Mouse (Mus musculus): ENCODE results near the gene Synj1. TPM values are rescaled to one million over a fixed set of nuclear protein-coding genes. Genes with fewer than 3 reads are reported as not detected.

Synj1 gene
- polyA plus RNA-seq, 1 experiment from 2014 or later = 20.5 TPM

DNA sequence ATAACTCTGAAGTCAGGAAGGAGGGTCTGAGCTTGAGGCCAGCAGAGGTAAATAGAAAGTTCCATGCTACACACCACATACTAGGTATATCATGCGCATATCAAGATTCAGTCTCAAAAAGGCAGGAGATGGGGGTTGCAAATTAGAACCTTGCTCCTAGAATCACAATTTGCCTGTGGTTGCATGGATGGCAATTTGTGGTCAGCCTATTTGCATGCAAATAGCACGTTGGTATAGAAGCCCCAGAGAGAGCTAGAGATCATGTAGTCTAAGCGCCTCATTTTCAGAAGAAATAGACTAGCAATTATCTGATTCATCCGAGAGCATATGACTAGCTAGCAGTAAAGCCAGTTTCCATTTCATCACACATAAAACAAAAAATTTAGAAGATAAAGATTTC lies 11.3 kb downstream of the Synj1 start:
- Histone ChIP-seq H3K4me1 (replicated peaks; ENCODE audit: control insufficient read depth, insufficient read depth, low read length) (peaks cover 15% of the 10 kb centered on the region), H3K9ac (ENCODE audit: low read depth, low read length) (no peak overlapping the region), H3K27ac (ENCODE audit: low read depth, low read length) (no peak overlapping the region), H3K36me3 (ENCODE audit: control insufficient read depth, insufficient read depth, low read length) (peaks cover 5% of the 10 kb centered on the region; the same call in 1 of the 2 replicates), H3K4me2 (no peak overlapping the region), H3K9me3 (ENCODE audit: control insufficient read depth, low read length) (no peaks in the 10 kb centered on the region), H3K27me3 (replicated peaks; ENCODE audit: control insufficient read depth, insufficient read depth, low read length) (no peaks in the 10 kb centered on the region), H3K4me3 (ENCODE audit: low read depth, low read length) (no peak overlapping the region)
- DNase-seq (ENCODE audit: low spot score) (no peak), ATAC-seq (replicated peaks; ENCODE audit: low FRiP score) (no peak)
- WGBS = 82% methylated on average over 4 of the region's 4 CpGs

DNA sequence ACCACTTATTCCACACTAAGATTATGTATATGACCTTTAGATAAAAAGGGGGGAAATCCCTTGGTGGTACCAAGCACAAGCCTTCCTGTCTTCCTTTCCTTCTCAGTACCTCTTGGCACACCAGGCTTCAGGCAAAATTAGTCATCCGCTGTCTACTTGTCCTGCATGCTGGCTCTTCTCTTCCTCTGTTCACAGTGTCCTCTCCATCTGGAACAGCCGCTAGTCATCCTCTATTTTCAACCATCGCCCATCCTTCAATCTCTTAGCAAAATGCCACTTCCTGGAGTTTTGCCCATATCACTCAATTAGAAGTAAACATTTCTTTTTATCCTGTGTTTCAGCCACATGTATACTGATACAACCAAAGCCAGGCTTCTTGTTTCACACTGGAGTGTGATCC lies 13.3 kb downstream of the Synj1 start:
- no peak overlapping the region for H3K27ac ChIP-seq (ENCODE audit: low read depth, low read length)
- H3K4me1 ChIP-seq (replicated peaks; ENCODE audit: control insufficient read depth, insufficient read depth, low read length) = peaks cover 21% of the 10 kb centered on the region
- ATAC-seq (replicated peaks; ENCODE audit: low FRiP score) (no peak), DNase-seq (ENCODE audit: low spot score) (no peak)
- no peaks in the 10 kb centered on the region for H3K27me3 ChIP-seq (replicated peaks; ENCODE audit: control insufficient read depth, insufficient read depth, low read length)
- no peaks in the 10 kb centered on the region for H3K9me3 ChIP-seq (ENCODE audit: control insufficient read depth, low read length)
- no peak overlapping the region for H3K4me2 ChIP-seq
- no peak overlapping the region for H3K9ac ChIP-seq (ENCODE audit: low read depth, low read length)
- WGBS = 93% methylated on average over 3 of the region's 3 CpGs
- H3K4me3 ChIP-seq (ENCODE audit: low read depth, low read length) = no peak overlapping the region
- peaks cover 3% of the 10 kb centered on the region; the same call in 1 of the 2 replicates for H3K36me3 ChIP-seq (ENCODE audit: control insufficient read depth, insufficient read depth, low read length)

GRCm38 (mm10) chr16:90996327-90997243 lies 14.5 kb downstream of the Synj1 start:
- peaks cover 2% of the 10 kb centered on the region; the same call in 1 of the 2 replicates for H3K36me3 ChIP-seq (ENCODE audit: control insufficient read depth, insufficient read depth, low read length)
- DNase-seq (ENCODE audit: low spot score) (no peak), ATAC-seq (replicated peaks; ENCODE audit: low FRiP score) (no peak)
- H3K4me1 ChIP-seq (replicated peaks; ENCODE audit: control insufficient read depth, insufficient read depth, low read length) = peaks cover 21% of the 10 kb centered on the region
- no peak overlapping the region for H3K4me3 ChIP-seq (ENCODE audit: low read depth, low read length)
- WGBS = 79% methylated on average over 7 of the region's 7 CpGs
- no peak overlapping the region for H3K4me2 ChIP-seq
- H3K27ac ChIP-seq (ENCODE audit: low read depth, low read length) = no peak overlapping the region
- no peaks in the 10 kb centered on the region for H3K9me3 ChIP-seq (ENCODE audit: control insufficient read depth, low read length)
- H3K27me3 ChIP-seq (replicated peaks; ENCODE audit: control insufficient read depth, insufficient read depth, low read length) = no peaks in the 10 kb centered on the region
- no peak overlapping the region for H3K9ac ChIP-seq (ENCODE audit: low read depth, low read length)

DNA sequence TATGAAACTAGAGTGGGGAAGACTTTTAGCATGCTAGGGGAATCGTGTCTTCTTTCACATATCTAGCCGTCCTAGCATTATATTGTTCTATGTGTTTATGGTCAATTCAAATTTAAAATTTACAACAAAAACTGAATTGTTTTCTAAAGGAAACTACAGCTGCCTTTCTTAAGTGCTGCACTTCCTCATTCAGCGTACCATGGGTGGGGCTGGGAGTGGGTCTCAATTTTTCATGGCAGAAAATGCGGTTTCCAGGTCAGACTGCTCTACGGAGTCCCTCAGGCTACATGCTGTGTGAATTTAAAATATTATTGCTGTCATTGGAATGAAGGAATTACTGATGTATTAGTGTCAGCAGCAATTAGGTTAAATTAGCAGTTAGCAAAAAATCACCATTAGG lies 15.6 kb downstream of the Synj1 start:
- no peak for DNase-seq (ENCODE audit: low spot score)
- H3K27me3 ChIP-seq (replicated peaks; ENCODE audit: control insufficient read depth, insufficient read depth, low read length) = no peaks in the 10 kb centered on the region
- H3K27ac ChIP-seq (ENCODE audit: low read depth, low read length) = peak overlapping the region; percentile 57
- peaks cover 21% of the 10 kb centered on the region for H3K4me1 ChIP-seq (replicated peaks; ENCODE audit: control insufficient read depth, insufficient read depth, low read length)
- H3K9me3 ChIP-seq (ENCODE audit: control insufficient read depth, low read length) = no peaks in the 10 kb centered on the region
- H3K4me2 ChIP-seq = peak overlapping the region; percentile 50
- ATAC-seq (replicated peaks; ENCODE audit: low FRiP score) = peak; percentile 61; the same call in 1 of the 2 replicates
- H3K36me3 ChIP-seq (ENCODE audit: control insufficient read depth, insufficient read depth, low read length) = peaks cover 2% of the 10 kb centered on the region; the same call in 1 of the 2 replicates
- 56% methylated on average over 5 of the region's 5 CpGs for WGBS
- H3K4me3 ChIP-seq (ENCODE audit: low read depth, low read length) = no peak overlapping the region
- H3K9ac ChIP-seq (ENCODE audit: low read depth, low read length) = 0 out of 2 replicates have a peak overlapping the region, but pooled peaks have one; percentile 20

DNA sequence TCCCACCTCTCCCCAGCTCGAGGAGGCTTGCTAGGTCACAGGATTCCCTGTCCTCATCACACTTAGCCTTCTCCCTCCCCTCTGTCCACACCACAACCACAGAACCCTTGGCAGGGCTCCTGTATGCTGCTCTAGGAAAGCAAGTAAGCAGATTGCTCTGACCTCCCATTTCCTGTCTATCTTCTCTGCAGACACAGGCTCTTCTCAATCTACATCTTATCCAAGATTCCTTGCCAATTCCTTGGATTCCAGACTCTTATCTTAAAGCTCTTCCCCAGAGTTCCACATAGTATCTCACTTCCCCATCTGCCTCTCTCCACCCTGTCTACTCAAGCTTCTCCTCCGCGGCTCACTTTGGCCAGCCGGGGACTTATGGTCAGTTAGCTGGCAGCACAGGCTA lies 16.1 kb downstream of the Synj1 start:
- Histone ChIP-seq H3K4me3 (ENCODE audit: low read depth, low read length) (no peak overlapping the region), H3K9me3 (ENCODE audit: control insufficient read depth, low read length) (no peaks in the 10 kb centered on the region), H3K36me3 (ENCODE audit: control insufficient read depth, insufficient read depth, low read length) (peaks cover 2% of the 10 kb centered on the region; the same call in 1 of the 2 replicates), H3K9ac (ENCODE audit: low read depth, low read length) (0 out of 2 replicates have a peak overlapping the region, but pooled peaks have one; percentile 20), H3K27ac (ENCODE audit: low read depth, low read length) (peak overlapping the region; percentile 57), H3K27me3 (replicated peaks; ENCODE audit: control insufficient read depth, insufficient read depth, low read length) (no peaks in the 10 kb centered on the region), H3K4me2 (peak overlapping the region; percentile 50), H3K4me1 (replicated peaks; ENCODE audit: control insufficient read depth, insufficient read depth, low read length) (peaks cover 21% of the 10 kb centered on the region)
- WGBS = 16% methylated on average over 4 of the region's 4 CpGs
- peak; percentile 45; the same call in 1 of the 2 replicates for ATAC-seq (replicated peaks; ENCODE audit: low FRiP score)
- no peak for DNase-seq (ENCODE audit: low spot score)

GRCm38 (mm10) chr16:90989162-90989561 lies 21.9 kb downstream of the Synj1 start:
- peak overlapping the region; percentile 63 for H3K27ac ChIP-seq (ENCODE audit: low read depth, low read length)
- ATAC-seq (replicated peaks; ENCODE audit: low FRiP score) (peak; percentile 62), DNase-seq (ENCODE audit: low spot score) (no peak)
- 86% methylated on average over 8 of the region's 8 CpGs for WGBS
- no peaks in the 10 kb centered on the region for H3K27me3 ChIP-seq (replicated peaks; ENCODE audit: control insufficient read depth, insufficient read depth, low read length)
- no peaks in the 10 kb centered on the region for H3K9me3 ChIP-seq (ENCODE audit: control insufficient read depth, low read length)
- H3K9ac ChIP-seq (ENCODE audit: low read depth, low read length) = no peak overlapping the region
- H3K4me1 ChIP-seq (replicated peaks; ENCODE audit: control insufficient read depth, insufficient read depth, low read length) = peaks cover 4% of the 10 kb centered on the region; the same call in 1 of the 2 replicates
- H3K4me3 ChIP-seq (ENCODE audit: low read depth, low read length) = no peak overlapping the region
- H3K36me3 ChIP-seq (ENCODE audit: control insufficient read depth, insufficient read depth, low read length) = peaks cover 4% of the 10 kb centered on the region; the same call in 1 of the 2 replicates
- peak overlapping the region; percentile 56 for H3K4me2 ChIP-seq

DNA sequence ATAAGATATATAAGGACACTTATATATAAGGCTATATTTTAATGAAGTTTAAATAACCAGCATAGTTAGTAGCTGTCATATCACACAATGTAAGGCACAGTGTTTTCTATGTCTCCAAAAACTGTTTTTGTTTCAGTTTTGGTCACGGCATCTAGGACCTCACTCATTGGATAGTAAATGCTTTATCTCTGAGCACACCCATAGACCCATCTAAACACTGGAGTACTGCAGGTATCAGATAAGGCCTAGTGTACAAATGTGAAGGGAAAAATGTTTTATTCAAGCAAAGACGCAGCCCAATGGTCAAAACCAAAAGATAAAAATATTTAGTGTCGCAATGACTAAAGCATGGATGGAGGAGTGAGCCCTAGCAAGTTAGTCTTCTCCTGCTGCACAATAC lies 22.4 kb downstream of the Synj1 start:
- peaks cover 4% of the 10 kb centered on the region; the same call in 1 of the 2 replicates for H3K36me3 ChIP-seq (ENCODE audit: control insufficient read depth, insufficient read depth, low read length)
- H3K4me2 ChIP-seq = peak overlapping the region; percentile 56
- 48% methylated on average over 3 of the region's 3 CpGs for WGBS

GRCm38 (mm10) chr16:90988039-90988438 lies 23.1 kb downstream of the Synj1 start:
- H3K27ac ChIP-seq (ENCODE audit: low read depth, low read length) = peak overlapping the region; percentile 72
- no peak for DNase-seq (ENCODE audit: low spot score)
- H3K4me2 ChIP-seq = peak overlapping the region; percentile 56
- WGBS = 82% methylated on average over 8 of the region's 8 CpGs
- H3K9ac ChIP-seq (ENCODE audit: low read depth, low read length) = peak overlapping the region; percentile 54; the same call in 1 of the 2 replicates
- H3K27me3 ChIP-seq (replicated peaks; ENCODE audit: control insufficient read depth, insufficient read depth, low read length) = no peaks in the 10 kb centered on the region
- peaks cover 2% of the 10 kb centered on the region; the same call in 1 of the 2 replicates for H3K36me3 ChIP-seq (ENCODE audit: control insufficient read depth, insufficient read depth, low read length)
- no peaks in the 10 kb centered on the region for H3K9me3 ChIP-seq (ENCODE audit: control insufficient read depth, low read length)
- no peak for ATAC-seq (replicated peaks; ENCODE audit: low FRiP score)
- peak overlapping the region; percentile 27 for H3K4me3 ChIP-seq (ENCODE audit: low read depth, low read length)
- 0 out of 2 replicates have a peak, but pooled peaks cover 4% of the 10 kb centered on the region for H3K4me1 ChIP-seq (replicated peaks; ENCODE audit: control insufficient read depth, insufficient read depth, low read length)

More for the DNA sequence above, 22.4 kb downstream of the Synj1 start:
- Histone ChIP-seq H3K27ac (ENCODE audit: low read depth, low read length) (peak overlapping the region; percentile 63), H3K4me3 (ENCODE audit: low read depth, low read length) (peak overlapping the region; percentile 27; the same call in 1 of the 2 replicates), H3K4me1 (replicated peaks; ENCODE audit: control insufficient read depth, insufficient read depth, low read length) (0 out of 2 replicates have a peak, but pooled peaks cover 4% of the 10 kb centered on the region), H3K9ac (ENCODE audit: low read depth, low read length) (no peak overlapping the region), H3K27me3 (replicated peaks; ENCODE audit: control insufficient read depth, insufficient read depth, low read length) (no peaks in the 10 kb centered on the region), H3K9me3 (ENCODE audit: control insufficient read depth, low read length) (no peaks in the 10 kb centered on the region)
- peak; percentile 99 for ATAC-seq (replicated peaks; ENCODE audit: low FRiP score)
- DNase-seq (ENCODE audit: low spot score) = no peak
